Mouse (Mus musculus) CD4-positive naive resting alpha-beta T cell, adult 76 days (primary cell): ENCODE data around the gene Galntl5. TPM values are rescaled to one million over a fixed set of nuclear protein-coding genes. Genes with fewer than 3 reads are reported as not detected.

ENCODE experiments used
- total RNA-seq: library from RNA; stranded (reverse); gene quantifications from one replicate; pipeline ENCODE4 v1.2.4, GENCODE M21; 2023

The Galntl5 gene
- total RNA-seq = not detected

DNA sequence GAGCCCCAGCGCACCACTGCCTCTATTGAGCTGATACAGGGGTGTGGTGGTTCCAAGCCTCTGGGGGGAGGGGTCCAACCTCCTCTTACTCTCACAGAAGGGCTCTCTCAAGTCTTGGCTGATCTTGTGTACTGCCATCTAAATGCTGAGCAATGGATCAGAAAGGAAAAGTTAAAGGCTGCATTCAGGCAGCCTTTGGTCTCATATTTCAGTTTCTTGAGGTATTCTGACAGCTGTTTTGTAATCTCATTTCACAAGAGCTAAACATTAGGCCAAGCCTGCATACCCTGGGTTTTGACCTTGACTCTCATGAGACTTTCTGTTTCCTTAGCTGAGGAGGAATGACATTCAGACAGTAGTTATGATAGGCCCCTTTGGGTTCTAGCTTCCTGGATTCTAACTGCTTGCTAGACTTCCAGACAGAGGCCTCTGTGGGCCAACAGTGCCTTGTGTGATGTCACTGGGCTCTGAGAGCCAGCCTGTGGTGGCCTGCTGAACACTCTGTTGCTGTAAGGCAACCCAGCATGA, at the start of gene Galntl5:
Gene Galntl5 (plus strand): TSS at position 457 of the 528 bp plus-strand sequence.

DNA sequence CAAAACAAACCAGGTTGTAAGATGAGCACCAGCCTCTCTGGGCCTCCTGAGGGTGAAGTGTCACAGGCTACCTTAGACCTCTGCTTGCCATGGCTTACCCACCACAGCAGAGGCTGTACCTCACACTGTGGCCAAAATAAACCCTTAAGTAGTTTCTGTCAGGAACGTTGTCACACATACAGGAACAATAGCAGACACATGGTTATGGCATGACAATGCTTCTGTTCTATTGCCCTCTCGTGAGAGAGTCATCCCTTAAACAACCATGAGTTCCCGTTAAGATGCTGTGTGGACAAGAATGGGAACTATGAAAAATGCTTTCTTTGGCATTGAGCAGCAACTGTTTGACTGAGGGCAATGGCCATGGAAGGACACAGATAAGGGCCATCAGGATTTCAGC, 40.3 kb downstream of the Galntl5 start, which contains the start of gene Galnt11:
Gene Galnt11 (plus strand): TSS at position 301 of the 400 bp plus-strand sequence.

DNA sequence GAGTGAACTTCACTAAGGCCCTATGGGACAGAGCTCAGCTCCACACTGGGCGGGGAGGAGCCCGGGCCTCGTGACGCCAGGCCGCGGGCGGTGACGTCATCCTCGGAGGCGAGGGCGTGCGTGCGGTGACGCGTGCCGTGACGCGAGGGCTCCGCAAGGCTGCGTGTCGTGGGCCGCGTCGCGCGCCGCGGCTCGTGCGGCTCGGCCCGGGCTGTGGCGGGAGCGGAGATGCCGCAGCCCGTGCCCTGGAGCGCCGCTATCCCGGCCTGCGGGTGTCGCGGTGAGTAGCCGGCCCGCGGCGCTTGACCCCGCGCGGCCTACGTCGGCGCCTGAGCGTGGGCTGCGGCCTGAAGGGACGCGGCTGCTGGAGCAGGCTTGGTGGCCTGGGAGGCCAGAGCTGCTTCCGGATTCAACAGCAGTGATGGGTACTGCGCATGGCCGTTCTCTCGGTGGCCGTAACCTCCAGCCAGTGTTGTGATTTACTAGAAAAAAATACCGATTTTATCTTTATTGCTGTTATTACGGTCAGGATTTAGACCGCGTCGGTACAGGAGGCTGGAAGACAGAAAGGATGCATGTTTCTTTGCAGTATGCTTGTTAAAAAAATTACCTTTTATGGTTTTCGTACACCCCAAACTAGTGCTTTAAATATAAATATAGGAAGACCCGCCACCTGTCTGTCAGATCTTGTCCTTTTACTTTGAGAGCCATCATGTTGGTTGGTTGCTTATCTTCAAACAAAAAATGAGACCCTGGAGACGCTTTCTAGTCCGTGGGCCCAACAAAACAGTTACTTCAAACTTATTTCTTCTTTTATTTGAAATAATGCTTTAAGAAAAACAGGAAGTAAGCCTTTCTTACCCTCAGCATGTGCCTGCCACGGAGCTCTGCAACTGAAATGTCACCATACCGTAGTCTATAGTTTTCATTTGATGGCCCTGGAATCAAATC, 41.8 kb downstream of the Galntl5 start, which contains the start of gene E130116L18Rik:
Gene E130116L18Rik (minus strand): TSS at position 402 of the 951 bp plus-strand sequence.

Other genes with a start within 250 kb of the Galntl5 start
- gene Prkag2, start 80.8 kb upstream of the Galntl5 start, total RNA-seq = 46.1 TPM
- gene Galnt11, start 40.4 kb downstream of the Galntl5 start, total RNA-seq = 52.4 TPM
- gene E130116L18Rik, start 41.7 kb downstream of the Galntl5 start, total RNA-seq = not detected